Mouse (Mus musculus) adrenal gland, postnatal 14 days (tissue): ENCODE measurements around the gene Atxn2. TPM values are rescaled to one million over a fixed set of nuclear protein-coding genes. Genes with fewer than 3 reads are reported as not detected.

Experiments used
- DNase-seq: peaks from one replicate; pipeline ENCODE4 v3.0.0; 2021; ENCODE audit warnings: mixed read lengths
- total RNA-seq: library from RNA; stranded (reverse); gene quantifications from 2 replicates; pipeline ENCODE4 v1.2.3, GENCODE M21; 2021

The Atxn2 gene
- total RNA-seq, 1 experiment from 2014 or later = 187 TPM

DNA sequence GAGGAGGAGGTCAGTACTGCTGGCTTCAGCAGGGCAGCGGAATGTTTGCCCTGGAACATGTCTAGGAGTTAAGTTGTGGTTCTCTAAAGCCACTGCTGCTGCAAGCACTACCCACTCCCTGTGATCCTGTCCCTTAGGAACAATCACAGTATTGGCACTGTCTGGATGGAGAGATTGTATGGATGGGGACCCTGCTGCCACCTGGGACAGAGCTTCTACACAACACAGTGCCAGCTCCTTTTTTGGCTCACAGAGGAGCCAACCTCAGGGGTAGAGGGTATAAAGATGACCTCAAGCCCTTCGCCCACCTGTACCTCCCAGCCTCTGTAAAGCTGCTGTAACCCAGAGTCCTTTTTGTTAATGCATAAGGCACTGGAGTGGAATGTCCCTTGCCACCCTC lies 105.5 kb downstream of the Atxn2 start:
- DNase-seq = no peak

DNA sequence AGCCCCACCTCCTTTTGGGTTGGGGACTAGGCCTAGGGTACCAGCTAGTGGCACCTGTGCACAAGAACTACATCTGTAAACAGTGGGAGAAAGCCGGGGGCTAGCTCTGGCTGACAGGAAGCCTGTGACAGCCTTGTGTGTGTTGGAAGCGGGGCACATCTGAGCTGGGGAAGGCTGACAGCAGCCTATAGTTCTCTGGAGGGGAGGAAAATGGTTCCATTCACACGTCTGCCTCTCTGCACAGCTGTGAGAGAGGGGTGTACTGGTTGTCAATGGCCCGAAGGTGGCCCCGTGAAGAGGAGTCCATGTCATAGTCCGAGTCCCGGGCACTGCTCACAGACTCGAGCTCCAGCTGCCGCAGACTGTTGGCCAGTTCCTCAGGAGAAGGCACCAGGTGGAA lies 106.4 kb downstream of the Atxn2 start:
- no peak for DNase-seq

DNA sequence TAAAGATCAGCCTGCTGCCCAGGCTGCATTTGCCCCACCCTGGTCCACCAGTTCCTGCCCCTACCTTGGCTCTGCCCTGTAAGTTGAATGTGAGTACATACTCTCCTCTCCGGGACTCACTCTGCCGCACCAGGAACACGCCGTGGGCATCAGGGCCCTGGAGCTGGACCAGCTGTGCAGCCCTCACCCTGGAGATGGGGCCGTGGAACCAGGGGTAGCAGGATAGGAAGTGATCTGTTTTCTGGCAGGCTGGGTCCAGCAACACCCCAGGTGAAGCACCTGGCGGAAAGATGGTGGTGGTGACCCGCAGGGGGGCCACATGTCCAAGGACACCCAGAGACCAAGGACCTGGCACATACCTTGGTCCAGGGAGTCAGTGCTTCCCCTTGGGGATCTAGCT lies 107.3 kb downstream of the Atxn2 start:
- no peak for DNase-seq

DNA sequence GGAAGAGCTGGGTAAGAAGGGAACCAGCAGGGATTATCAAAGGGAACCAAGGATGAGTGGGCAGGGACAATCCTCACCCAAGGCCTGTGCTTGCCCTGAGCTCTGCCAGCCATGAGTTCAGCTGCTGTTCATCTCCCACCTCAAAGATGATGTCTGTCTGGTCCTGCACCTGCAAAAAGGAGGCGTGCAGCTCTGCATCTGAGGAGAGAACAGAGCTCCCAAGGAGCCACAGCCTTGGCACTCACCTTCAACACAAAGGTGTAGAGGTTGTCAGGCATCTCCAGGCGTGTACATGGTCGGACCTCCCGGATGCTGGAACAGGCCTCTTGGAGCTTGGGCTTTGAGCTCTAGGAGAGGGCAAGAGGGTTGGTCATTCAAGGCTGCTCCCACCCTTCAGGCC lies 107.7 kb downstream of the Atxn2 start:
- DNase-seq = no peak

DNA sequence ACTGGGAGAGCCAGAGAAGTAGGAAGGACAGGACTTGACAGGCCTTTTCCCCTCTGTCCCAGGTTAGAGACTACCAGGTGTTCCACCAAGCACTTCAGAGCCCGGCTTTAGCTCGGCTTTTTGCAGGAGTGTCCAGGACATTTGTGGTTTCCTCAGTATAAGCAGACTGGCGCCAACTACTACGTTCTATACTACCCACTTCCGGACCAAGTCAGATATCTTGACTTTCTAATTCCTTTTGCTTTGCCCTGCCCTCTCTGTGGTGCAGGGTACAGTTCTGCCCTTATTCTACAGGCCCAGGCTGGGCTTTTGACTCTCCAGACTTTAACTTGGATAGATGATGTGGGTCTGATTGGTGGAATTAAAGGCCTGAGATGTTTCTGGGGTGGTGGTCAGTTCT lies 108.4 kb downstream of the Atxn2 start:
- DNase-seq = no peak

DNA sequence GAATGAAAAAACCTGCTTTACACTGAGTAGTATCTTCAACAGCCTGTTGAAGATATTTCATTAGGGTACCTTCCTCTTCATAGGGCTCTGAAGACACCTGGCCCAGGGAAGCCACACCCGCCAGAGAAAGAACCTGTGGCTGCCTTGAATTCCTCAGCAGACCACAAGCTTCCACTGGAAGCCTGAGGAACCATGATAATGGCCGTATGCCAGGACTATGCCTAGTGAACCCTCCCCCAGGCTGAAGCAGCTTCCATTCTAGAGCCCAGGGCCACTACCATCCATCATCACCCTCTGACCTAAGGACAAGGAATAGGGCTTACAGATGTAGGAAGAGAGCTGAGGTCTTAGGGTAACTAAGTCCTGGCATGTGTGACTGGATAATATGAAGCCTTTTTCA lies 109.0 kb downstream of the Atxn2 start:
- peak; percentile 60 for DNase-seq

DNA sequence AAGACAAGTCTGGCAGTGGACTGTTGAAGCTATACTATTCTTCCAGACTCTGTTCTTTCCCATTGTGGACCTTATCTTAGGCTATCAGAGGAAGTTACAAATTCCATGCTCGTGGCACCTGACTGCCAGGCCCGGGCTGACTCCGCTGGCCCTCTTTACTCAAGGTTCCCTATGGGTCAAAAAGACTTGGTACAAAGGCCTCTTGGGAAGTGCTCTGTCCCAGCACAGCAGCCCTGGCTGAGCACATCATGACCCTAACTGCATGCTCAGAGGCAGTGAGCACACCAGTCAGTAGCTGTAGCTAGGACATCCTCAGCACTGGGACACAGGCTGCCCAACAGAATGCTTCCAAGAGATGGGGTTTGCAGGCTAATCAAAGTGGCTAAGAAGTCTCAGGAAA lies 109.5 kb downstream of the Atxn2 start:
- DNase-seq = peak; percentile 38

DNA sequence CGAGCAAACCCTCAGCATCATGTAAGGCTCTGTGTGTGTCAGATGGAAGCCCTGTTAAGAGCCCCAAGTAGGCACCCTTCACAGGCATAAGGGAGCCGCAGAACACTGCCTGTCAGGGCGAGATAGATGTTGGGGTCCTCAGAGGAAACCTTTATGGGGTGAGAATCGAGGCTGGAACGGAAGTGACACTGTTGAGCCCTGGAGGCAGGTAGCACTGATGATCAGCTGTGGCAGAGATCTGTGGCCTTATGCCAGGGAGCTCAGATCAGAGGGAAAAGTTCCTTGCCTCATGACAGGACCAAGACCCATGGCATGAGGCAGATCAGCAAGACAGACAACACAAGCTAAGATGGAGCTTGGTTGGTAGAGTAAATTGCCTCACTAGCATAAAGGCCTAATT lies 110.0 kb downstream of the Atxn2 start:
- no peak for DNase-seq

DNA sequence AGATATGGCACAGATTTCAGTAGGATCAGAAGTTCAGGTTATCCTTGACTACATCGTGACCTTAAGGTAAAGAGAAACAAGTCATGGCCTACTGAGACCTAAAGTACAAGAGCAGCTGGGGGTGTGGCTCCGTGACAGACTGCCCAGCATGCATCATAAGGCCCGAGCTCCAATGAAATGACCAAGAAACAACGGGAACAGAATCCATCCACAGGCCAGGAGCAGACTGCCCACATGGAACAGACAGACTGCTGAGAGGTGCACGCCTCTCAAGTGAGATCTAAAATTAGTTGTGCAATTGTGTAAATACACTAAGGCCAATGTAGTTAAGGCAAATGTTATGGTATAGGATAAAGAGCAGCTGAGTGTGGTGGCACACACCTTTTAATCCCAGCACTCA lies 110.4 kb downstream of the Atxn2 start:
- no peak for DNase-seq

DNA sequence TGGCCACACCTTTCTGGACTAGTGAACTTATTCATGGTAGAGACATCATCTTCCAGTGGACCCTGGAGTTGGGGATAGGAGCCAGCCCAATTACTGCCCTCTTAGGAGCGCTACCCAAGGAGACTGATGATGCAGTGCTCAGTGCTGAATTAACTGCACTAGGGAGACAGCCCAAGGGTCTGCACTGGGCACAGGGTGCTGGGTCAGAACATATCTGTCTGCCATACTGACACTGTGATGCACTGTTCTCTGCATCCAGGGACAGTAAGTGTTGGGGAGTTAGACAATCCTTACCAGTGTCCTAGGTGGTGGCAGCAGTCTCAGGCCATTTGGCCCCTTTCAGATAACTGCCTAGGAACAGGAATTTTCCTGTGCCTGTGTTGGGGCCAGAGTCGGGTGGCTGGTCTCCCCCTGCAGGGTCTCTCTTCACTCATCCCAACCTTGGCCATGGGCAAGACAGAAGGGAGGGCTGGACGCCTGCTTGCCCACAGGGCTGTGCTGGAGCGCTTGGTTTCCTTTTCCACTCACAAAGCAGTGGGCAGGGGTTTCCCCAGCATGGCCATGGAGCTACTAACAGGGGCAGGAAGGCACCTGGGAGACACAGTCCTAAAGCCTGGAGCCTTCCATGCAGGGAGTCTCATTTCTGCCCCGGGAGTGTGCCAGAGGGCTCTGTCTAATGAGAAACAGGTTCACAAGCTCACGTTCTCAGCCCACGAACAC lies 111.8 kb downstream of the Atxn2 start:
- DNase-seq = no peak

DNA sequence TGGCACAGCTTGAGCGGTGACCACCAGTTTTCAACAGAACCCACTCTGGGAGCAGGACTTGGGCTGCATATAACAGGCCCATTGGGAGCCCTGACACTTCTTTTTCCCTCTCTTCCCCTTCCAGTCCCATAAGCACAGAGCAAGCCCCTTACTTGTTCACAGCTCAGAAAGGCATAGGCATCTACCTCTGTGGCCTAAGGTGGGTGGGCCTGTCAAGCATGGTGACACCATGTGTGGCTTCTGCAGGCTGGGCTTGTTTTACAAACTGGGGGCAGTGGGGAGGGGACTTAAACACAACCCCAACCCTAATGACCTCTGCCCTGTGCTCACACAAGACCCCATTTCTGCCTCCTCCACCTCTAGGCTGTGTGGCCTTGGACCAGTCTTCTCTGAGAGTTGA lies 112.5 kb downstream of the Atxn2 start:
- DNase-seq = no peak

DNA sequence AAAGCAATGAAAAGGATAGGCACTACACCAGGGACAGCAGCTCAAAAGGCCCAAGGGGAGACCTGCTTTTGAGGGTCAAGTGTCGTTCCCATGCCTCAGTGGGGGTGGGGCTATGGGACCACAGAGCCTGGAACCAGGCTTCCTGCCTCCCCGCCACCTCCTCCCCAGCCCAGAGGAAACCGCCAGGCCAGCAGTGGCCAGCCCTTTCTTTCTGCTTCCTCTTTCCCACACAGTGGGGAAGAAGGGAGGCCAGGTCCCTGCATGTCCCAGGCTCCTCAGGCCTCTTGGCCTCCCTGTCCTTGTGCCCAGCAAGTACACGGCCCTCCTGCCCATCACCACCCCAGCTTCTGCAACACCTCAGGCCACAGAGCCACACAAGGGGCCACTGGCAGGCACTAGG lies 113.0 kb downstream of the Atxn2 start:
- DNase-seq = peak; percentile 55

DNA sequence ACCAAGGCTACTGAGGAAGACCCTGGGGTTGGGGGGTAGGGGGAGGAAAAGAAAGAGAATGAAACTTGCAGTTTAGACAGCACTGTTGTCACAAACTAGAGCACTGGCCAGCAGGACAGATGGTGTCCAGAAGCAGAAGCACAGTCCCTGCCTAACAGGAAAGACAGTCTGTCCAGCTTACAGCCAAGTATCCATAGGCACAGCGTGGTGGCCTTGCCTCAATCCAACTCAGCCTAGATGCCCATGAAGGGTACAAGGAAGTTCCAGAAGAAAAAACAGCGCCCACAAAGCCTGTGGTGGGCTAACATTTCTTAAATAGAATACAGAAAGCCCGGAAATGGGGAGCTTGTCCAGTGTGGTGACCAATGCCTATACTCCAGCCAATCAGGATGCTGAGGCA lies 114.5 kb downstream of the Atxn2 start:
- DNase-seq = no peak

DNA sequence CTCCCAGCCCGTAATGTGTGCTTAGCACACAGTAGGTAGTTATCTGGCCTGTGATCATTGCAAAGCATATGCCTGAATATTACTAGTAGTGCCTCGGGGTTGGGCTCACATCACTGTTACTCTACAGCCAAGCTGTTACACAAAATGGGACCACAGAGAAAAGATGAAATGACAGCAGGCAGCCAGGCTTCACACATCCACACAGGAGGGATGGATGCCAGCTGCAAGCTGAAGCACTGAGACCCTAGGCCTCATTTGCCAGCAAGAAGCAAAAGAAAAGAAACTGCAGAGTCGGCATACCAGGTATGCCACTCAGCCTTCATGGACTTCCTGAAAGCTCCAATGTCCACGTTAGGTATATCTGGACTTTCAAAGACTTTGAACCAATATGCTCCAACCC lies 116.7 kb downstream of the Atxn2 start:
- no peak for DNase-seq

DNA sequence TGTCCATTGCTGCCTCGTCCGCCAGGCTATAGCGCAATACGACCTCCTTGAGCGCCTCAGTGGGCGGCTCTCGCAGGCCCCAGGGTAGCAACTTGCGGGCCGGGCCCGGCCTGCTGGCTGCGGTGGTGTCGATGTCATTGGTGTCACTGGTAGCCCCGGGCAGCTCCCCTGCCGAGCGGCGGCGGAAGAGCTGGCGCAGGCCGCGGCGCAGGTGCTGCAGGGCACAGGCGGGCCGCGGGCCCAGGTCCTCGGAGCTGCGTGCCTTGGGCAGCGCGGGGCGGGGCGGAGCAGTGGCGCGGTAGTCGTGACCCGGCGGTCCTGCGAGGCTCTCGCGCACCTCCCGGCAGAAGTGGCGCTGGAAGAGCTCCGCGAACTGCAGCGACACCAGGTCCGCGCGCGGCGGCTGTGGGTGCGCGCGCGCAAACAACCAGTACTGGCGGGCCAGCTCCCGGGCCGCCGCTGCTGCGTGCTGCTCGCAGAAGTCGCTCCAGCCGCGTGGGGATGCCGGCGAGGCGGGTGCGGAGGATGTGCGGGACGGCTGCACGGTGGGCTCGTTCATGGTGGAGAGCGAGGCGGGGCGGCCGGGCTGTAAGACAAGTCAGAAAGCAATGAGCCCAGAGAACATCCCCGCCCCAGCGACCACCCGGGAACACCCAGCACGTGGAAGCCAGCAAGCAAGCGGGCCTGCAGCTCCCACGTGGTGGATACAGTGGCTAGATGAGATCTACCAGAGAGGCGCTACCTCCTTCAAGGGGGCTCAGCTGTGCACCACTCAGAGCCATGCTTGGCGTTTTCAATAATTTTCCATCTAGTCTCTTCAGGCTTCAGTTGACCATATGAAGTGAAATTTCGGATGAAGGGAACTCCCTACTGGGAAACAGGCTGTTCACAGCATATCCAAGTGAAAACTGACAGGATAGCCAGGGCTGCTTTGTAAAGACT lies 117.6 kb downstream of the Atxn2 start:
- DNase-seq = no peak

DNA sequence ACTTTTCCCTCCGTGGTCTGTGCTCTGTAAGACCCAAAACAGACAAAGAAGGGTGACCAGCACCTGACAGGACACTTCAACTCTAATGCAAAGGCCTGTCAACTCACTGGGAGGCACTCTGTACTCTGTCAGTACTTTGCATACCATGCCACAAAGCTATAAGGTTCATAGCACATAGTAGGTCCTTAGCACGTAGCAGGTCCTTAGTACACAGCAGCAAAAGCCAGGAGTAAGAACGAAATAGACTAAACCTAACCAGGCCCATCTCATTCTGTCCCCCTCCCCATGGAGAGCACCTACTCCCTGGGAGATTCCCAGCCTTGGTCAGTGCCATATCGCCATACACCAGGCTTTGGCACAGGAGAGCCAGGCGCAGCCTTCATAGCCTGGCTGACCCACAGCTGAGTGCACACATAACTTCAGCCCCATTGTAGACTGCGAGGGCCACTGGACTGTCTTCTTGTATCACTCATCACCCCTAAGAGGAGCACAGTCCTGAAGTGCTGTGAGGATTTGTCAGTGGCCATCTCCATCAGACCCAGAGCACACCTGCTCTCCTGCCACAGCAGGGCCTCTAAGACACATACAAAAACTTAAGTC lies 120.0 kb downstream of the Atxn2 start:
- DNase-seq = no peak

DNA sequence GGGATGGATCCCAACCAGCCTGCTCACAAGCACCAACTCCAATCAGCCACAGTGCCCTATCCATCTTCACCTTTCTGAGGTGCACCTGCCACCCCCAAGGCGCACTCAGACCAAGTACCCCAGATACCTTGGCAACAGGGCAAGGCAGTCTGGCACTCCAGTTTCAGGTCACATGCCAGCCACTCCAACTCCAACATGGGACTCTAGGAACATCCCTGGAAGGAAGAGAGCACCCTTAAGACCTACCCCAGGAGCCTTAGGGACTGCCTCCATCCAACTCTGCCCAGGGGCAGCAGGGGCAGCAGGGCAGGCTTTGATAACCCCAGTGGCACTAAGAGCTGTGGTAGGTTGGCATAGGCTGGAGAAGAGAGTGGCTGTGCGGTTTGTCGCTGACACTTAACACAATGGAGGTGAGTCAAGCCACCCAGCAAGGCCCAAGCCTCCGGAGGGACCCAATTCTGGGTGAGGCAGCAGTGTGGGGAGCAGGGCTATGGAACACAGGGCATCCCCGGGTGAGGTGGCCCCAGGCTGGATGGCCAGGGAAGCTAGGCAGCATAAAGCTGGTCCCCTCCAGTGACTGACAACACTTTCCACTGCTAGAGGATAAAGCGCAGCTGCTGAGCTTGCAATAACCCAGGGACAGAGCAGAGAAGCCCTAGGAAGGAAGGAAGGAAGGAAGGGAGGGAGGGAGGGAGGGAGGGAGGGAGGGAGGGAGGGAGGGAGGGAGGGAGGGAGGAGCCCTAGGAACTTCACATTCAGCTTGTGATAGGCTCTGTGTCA lies 121.4 kb downstream of the Atxn2 start:
- DNase-seq = no peak

DNA sequence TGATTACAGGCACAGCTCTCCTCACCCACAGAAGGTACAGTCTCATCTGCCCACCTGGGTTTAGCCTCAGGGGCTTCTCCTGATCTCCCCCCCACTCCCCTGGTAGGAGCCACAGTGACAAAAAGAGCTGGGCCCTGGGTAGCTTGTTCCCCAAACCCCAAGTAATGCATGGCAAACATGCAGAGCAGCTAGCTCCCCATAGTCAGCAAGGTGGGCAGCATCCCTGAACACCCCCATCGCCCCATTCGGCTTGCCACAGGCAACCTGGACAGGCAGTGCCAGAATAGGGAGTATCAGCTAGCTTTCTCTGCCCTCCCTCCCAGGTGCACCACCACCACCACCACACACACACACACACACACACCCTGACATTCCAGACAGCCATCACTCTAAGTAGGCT lies 122.0 kb downstream of the Atxn2 start:
- no peak for DNase-seq

DNA sequence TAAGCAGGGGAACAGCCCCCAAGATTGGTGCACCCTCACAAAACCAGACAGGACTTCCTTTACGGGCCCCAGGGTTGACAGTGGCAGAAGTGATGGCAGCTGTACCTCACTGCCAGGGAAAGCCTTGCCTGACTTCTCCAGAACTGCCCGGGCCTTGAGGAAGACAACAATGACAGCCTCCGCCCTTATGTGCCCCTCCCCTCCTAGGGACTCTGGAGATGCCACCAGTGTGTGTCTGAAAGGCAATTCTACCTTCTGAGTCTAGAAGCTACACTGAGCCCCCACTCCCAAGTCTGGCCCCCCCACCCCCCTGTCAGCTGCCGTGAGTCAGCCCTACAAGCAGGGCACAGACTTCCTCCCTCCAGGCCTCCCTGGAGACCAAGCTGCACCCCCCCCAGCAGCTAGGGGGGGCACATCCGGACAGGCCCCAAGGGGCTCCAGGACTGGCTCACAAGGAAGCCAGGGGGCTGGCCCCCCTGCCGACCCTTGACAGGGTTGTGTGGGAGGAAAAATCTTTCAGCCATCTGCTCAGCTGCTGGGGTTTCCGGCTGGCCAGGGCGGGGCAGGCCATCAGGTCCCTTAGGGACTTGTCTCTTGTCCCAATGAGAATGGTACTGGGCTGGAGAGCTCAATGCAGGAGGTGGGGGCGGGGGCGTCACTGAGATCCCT lies 122.6 kb downstream of the Atxn2 start:
- peak; percentile 86 for DNase-seq

DNA sequence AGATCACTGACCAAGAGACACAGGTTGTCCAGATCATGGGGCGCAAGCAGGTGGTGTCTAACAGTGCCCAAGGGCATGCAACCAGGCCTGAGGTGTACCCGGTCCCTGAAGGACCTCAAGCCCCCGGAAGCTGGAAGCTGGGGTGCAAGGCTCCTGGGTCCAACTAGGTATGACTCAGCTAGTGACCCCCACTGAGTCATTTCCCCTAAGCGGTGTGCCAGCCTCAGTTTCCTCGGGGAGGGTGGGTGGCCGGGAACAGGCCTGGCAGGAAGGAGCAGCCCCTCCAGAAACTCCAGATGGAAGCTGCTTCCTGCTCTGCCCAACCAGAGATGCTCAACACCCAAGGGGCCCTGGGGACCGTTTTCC lies 123.1 kb downstream of the Atxn2 start:
- DNase-seq = no peak

DNA sequence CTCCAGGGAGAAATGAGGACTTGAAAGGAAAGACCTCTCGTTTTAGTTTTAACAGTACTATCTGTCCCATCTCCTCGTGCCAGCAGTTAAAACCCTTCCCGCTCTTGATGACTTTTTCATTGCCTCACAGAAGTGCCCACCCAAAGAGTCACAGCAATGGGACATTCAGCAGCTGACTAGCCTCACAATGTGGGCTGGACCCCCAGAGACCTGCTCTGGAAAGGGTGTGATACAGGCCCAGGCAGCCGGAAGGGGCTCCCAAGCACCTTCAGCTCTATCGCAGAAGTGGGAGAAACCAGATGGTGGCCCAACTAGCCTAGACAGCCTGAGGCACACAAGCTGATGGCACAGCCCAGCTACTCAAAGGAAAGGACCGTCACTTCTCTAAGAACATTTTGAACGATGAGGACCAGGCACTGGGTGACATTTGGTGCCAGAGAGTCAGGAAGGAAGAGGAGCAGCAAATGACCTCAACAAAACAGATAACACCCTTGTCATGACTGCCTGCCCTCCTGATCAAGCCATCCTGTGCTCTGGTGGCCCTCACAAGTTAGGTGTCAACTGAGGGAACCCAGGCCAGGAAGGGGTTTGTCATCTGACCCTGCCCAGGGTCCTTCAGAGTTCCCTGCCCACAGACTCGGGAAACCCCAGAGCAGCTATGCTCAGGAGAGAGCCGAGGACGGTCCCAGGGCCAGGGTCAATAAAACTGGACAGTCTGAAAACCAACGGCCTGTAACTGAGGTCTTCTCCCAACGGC lies 124.0 kb downstream of the Atxn2 start:
- DNase-seq = peak; percentile 77
